Mouse (Mus musculus) liver (tissue): ENCODE results near the gene Arid1a.

Experiments
- DNase-seq: peaks from one replicate; pipeline ENCODE4 v3.0.0-alpha.2; 2020; ENCODE audit warnings: mixed read lengths

Gene Arid1a

GRCm38 (mm10) chr4:133756514-133757268, at the start of gene Arid1a:
Arid1a (minus strand) TSS chr4:133756769.
- DNase-seq: peak; percentile 94

DNA sequence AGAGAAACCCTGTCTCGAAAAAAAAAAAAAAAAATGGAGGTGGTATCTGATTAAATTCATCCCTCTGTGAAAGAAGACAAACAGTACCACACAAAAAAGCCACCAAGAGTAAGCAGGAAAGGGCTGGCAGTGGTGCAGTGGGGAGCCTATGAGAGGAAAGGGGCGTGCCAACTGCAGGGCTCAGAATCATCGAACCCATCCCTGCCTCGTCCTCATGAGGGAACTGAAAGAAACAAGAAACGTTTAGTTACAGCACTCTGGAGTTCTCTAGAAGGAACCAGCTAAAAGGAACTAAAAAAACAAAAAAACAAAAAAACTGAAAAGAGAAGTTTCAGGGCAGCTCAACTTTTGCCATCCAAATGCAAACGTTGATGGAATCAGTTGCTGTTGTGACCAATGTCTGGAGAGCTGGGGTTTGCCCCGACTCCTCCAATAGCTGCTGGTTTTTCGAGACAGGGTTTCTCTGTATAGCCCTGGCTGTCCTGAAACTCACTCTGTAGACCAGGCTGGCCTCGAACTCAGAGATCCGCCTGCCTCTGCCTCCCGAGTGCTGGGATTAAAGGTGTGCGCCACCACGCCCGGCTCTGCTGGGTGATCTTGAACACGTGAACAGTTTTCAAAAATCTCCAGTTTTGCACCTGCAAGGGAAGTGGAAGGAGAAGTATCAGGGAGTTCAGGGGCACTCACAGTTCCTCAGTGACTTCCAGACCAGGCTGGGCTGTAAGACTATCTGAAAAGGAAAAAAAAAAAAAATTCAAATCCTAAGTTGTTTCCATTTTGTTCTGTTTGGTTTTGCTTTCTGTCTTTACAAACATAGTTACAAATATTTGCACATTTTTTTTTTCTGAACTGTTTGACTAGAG, 48.1 kb upstream of the Arid1a start:
- DNase-seq: peak; percentile 25

- DNase-seq: no peak
Observed at GRCm38 (mm10) chr4:133800589-133800988, 44.0 kb upstream of the Arid1a start.

DNA sequence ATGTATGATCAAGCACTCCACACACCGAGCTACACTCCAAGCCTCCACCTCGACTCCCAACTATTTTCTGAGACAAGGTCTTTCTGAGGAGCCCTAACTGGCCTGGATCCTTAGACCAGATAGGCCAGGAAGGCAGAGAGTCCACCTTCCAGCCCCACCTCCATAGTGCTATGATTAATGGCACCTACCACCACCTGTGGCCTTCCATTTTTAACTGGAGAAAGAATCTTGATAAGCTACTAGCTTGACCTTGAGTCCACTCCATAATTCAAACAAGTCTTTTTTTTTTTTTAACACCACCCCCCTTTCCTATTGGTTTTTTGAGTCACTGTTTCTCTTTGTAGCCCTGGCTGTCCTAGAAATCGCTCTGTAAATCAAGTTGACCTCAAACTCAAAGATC, 36.7 kb upstream of the Arid1a start:
- DNase-seq: no peak

DNA sequence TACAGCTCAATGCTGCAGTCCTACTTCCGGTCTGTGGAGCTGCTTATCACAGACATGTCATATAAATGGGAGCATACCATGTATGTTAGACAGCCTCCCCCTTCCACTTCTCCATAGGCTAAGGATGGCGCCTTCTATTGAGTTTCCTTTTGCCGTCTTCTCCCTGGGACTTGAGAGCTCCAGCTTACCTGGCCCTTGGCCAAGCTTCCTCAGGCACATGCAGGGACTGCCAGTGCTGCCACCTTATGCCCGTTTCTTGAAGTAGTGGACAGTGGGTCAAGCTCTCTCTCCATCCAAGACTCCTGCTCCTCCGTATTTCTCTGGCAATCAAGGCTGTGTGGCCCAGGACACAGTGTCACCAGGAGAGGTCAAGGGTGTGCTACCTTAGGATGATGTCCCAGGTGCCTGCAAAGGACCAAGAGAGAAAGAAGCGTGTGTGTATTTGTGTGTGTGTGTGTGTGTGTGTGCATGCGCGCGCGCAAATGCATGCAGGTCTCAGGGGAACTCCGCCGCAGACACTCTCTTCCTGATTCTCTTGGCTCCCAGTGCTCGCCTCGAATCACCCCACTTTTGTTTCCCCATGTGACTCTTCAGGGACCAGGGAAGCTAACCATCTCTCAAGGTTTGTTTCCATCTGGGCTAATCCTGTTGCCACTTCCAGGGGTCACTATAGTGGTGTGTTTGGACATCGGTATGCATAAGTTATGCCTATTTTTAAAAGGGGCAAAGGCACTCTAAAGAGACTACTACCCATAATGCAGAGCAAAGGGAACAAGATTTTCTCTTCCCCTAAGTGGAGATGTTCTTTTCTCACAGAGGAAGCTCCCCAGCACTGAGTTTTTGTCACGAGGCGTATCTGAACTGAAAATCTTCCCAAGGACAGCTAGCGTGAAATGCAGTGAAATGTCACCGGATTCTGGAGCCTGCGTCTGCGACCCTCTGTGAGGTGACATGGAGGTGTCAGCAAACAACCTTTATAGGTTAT, 18.3 kb upstream of the Arid1a start:
- DNase-seq: peak; percentile 31

DNA sequence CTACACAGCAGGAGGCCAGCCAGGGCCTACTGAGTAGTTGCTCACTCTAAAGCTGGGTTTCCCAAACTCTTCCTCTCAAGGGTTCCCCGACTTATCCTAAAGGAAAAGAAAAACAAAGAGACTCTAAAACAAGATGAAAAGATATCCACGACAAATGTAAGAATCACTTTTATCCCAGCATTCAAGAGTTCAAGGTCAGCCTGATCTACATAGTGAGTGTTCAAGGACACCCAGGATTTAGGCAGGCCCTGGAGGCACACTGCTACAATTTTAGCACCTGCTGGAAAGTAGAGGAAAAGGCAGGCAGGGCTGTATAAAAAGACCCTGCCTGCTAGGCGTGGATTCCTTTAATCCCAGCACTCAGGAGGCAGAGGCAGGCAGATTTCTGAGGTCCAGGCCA, 12.6 kb upstream of the Arid1a start:
- no peak for DNase-seq

DNA sequence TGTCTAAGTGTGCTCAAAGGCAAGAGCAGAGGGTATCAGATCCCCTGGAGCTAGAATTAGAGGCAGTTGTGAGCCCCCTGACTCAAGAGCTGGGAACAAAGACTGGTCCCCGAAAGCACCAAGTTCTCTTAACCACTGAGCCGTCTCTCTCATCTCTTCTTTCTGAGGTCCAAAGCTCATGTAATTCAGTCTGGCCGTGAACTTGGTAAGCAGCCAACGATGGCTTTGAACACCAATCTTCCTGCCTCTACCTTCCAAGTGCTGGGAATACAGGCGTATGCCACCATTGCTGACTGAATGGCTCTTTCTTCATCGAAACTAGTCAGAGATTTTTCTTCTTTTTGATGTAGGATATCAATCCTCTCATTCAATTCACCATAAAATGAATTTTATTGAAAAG, 6.5 kb upstream of the Arid1a start:
- DNase-seq: no peak

- DNase-seq: no peak
Observed at GRCm38 (mm10) chr4:133759659-133760058, 3.1 kb upstream of the Arid1a start.

GRCm38 (mm10) chr4:133757269-133757835, 783 bp upstream of the Arid1a start:
- DNase-seq: peak; percentile 87

DNA sequence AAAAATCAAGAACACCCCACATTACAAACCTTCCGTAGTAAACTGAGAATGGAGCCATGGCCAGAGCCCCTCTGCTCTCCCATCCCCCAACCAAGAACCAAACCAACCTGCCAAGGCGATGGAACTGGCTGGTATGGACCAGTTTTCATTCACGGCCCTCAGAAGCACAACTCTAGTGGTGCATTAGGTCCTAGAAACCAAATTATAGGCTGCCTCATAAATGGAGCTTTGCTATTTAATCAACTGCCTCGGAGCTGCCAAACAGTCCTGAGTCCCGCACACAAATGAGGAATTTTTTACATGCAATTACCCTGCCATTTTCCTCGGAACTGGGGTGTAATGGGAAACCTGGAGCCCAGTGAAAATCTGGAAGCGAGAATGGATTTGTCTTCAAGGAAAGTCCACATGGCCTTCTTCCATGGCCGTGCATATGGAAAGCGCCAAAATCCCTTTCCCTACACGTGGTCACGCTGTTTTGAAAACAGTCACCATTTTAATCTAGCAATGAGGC, 653 bp downstream of the Arid1a start:
- DNase-seq: no peak

- no peak for DNase-seq
Observed at GRCm38 (mm10) chr4:133754871-133755765, 1.5 kb downstream of the Arid1a start.

- peak; percentile 96 for DNase-seq
Observed at GRCm38 (mm10) chr4:133754238-133754637, 2.3 kb downstream of the Arid1a start.

DNA sequence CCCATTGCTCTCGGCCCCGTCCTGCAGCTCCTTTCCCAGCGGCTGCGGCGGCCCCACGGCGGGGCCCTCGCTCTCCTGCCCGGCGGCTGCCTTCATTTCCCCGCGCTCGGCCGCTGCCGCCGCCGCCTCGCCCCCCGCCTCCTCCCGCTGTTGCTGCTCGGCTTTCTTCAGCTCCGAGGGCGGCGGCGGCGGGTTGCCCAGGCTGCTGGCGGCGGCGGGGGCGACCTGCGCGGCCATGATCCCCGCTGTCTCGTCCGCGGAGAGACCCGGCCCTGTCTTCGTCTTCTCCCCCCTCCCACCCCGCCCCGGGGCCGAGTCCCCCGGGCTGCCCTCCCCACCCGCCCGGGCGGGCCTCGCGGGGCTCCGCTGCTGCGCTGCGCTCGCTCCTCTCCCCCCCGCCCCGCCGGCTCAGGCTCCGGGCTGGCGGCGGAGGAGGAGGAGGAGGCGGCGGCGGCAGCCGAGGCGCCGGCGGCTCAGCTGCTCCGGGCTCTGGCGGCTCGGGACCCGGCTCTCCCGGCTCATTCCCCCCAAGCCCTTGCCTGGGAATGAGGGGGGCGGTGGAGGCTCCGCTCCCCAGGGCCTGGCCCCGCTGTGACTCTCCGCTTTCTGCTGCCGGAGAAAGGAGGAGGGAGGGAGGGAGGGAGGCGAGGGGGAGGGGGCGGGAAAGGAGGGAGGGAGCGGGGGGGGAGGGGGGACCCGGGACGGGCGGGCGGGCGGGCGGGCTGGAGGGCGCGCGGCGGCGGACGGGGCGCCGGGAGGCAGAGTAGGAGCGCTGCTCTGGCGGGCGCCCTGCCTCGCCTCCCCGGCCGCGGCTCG, 3.0 kb downstream of the Arid1a start:
- DNase-seq: peak; percentile 84

- DNase-seq: peak; percentile 65
Observed at GRCm38 (mm10) chr4:133752449-133753374, 3.9 kb downstream of the Arid1a start.

- peak; percentile 44 for DNase-seq
Observed at GRCm38 (mm10) chr4:133751521-133752448, 4.8 kb downstream of the Arid1a start.

DNA sequence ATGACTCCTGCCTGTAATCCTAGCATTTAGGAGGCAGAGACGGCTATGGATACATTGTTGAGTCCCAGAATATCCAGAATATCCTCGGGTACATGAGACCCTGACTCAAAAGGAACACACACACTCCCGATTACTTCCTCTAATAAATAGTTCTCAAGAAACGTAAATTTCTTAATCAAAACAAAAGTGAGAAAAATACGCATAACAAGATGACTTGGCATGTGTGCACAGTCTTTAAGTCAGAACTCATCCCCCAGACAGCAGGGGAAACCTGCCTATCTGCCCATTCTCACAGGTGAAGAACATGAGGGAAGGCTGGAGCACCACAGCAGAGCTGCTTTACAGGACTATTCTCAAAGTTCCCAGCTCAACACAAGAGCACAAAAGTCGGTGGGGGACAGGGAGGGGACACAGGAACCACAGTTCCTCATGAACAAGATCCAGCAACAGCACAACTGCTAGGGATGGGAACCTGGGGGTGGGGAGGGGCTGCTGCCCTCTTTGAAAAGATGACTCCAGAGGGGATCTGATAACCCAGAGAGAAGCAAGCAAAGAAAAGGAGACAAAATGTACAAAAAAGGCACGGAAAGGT, 6.3 kb downstream of the Arid1a start:
- DNase-seq: no peak

DNA sequence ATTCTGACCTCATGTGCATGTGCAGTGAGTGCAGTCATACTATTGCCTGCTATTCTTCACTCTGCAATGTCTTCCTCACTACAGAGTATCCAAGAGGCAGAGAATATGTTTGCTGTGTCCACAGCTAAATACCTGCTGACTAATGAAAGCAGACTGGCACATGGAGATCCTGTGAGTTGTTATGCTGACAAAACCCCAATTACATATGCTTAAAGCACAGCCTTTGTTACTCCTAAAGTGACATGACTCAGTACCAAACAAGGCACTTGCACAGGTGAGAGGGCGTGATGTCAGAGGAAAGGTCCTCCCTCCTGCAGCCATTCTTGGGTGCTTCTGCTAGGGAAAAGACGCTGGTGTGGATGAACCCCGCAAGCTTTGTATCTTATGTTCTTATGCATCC, 21.3 kb downstream of the Arid1a start:
- no peak for DNase-seq
